Mouse (Mus musculus) neural tube, embryonic 15.5 days (tissue): ENCODE results near the gene Pde4b. TPM values are rescaled to one million over a fixed set of nuclear protein-coding genes. Genes with fewer than 3 reads are reported as not detected.

ENCODE experiments used
- ATAC-seq: fragments of 200-750 bp; cut with Nextera tagmentation; 2 replicates; pipeline ENCODE4 v1.8.0; 2017; ENCODE audit warnings: mild to moderate bottlenecking, moderate TSS enrichment, moderate library complexity; ENCODE audit not compliant: low FRiP score
- H3K27ac ChIP-seq: fragments of 300-500 bp; sonication (generic); replicated peaks from 2 replicates; pipeline ENCODE4 v1.5.1; 2015; ENCODE audit warnings: mild to moderate bottlenecking, inconsistent platforms
- H3K27me3 ChIP-seq: fragments of 300-500 bp; sonication (generic); replicated peaks from 2 replicates; pipeline ENCODE4 v1.6.1; 2015; ENCODE audit warnings: inconsistent platforms
- H3K36me3 ChIP-seq: fragments of 300-500 bp; sonication (generic); 2 replicates; pipeline ENCODE4 v1.6.1; 2015; ENCODE audit warnings: inconsistent platforms
- H3K4me1 ChIP-seq: fragments of 300-500 bp; sonication (generic); 2 replicates; pipeline ENCODE4 v1.6.1; 2015; ENCODE audit warnings: inconsistent platforms
- H3K4me2 ChIP-seq: fragments of 300-500 bp; sonication (generic); 2 replicates; pipeline ENCODE4 v1.6.1; 2015; ENCODE audit warnings: inconsistent platforms, mild to moderate bottlenecking, moderate library complexity
- H3K4me3 ChIP-seq: fragments of 300-500 bp; sonication (generic); replicated peaks from 2 replicates; pipeline ENCODE4 v1.5.1; 2015; ENCODE audit warnings: mild to moderate bottlenecking, inconsistent platforms
- H3K9ac ChIP-seq: fragments of 300-500 bp; sonication (generic); replicated peaks from 2 replicates; pipeline ENCODE4 v1.6.1; 2015; ENCODE audit warnings: mild to moderate bottlenecking, inconsistent platforms
- H3K9me3 ChIP-seq: fragments of 300-500 bp; sonication (generic); replicated peaks from 2 replicates; pipeline ENCODE4 v1.6.1; 2016; ENCODE audit warnings: inconsistent platforms
- WGBS: fragments of 180-500 bp; shearing (Covaris S2); methylation state at CpG from one replicate; pipeline ENCODE4 v1.1.7; 2015; ENCODE audit warnings: mixed read lengths; 5-methylcytosine and 5-hydroxymethylcytosine counted together
- polyA plus RNA-seq: library from polyadenylated mRNA; unstranded; fragments of >200 nt; fragmentation: Nextera tagmentation; extraction: Ambion mirVana; gene quantifications from 2 replicates; pipeline ENCODE4 v1.2.1, GENCODE M21; 2015

Pde4b gene
- polyA plus RNA-seq, 1 experiment from 2014 or later = 40.9 TPM

DNA sequence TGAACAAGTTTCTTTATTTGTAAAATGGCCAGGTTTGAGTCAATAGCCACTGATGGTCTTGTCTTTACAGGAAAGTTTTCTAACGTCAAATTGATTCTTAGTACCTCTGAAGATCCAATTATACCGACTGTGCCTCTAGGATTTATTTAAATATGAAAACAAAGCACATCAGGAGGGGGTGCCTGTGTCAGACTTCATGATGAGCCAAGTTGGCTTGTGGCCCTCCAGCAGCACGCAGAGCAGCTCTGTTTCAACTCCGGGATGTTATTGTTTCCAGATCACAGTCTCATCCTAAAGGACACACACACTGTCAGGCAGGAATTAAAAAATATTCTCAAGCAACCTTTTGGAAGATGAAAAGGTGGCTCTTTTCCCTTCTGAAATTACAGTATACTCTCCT lies 326.5 kb downstream of the Pde4b start:
- 37% methylated on average over 4 of the region's 4 CpGs for WGBS
- Histone ChIP-seq H3K27me3 (no peaks in the 10 kb centered on the region), H3K27ac (no peak overlapping the region; the same call in none of the 2 replicates), H3K4me1 (0 out of 2 replicates have a peak, but pooled peaks cover 9% of the 10 kb centered on the region), H3K4me3 (no peak overlapping the region), H3K9ac (no peak overlapping the region), H3K4me2 (no peak overlapping the region), H3K36me3 (no peaks in the 10 kb centered on the region), H3K9me3 (no peaks in the 10 kb centered on the region)
- peak; percentile 35; the same call in 1 of the 2 replicates for ATAC-seq

DNA sequence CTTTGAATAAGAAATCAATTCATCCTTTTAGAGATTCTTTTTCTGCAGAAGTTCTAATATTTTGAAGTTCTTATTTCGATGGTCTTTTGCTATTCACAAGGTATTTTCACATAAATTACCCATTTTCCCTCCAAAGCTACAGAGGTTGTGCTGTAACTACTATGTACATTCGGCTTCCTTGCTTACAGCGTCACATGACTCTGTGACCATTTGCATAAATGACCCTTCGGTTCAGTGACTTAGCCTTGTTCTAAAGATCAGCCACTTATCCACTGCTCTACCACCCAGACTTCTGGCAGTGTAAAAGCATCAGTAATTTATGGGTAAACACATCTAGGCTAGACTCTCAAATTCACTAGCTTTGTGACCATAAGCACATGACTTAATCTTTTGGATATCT lies 327.3 kb downstream of the Pde4b start:
- H3K4me3 ChIP-seq = no peak overlapping the region
- ATAC-seq = no peak

DNA sequence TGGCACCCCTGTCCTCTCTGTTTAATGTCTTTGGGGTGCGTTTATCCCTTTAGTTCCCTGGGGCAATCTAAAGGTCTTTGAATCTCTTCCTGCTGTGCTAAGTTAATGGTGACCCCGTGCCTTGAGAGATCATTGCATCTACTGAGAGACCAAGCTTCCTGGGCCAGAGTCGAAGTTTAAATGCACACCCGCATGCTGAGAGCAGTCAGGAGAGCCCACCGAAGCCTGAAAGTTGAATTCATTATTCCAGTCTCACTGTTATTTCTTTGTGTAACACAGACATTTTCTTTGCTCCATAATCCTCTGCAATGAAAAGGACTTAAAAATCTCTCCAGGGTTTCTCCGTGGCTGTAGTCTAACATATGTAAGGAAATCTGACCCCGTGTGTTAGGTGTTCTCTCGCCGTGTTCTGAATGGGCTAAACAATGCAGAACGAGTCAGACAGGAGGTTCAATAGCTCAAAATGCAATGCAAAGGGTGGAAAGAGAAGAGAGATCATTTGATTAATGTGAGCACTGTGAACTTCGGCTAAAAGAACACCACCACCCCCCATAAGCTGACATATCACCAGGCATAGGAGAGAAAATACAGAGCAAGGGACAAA lies 333.6 kb downstream of the Pde4b start:
- Histone ChIP-seq H3K4me3 (peak overlapping the region; percentile 34), H3K4me2 (peak overlapping the region; percentile 58), H3K9ac (peak overlapping the region; percentile 14), H3K27me3 (no peaks in the 10 kb centered on the region), H3K4me1 (peaks cover 14% of the 10 kb centered on the region), H3K9me3 (no peaks in the 10 kb centered on the region), H3K27ac (peak overlapping the region; percentile 49), H3K36me3 (no peaks in the 10 kb centered on the region)
- peak; percentile 5; the same call in 1 of the 2 replicates for ATAC-seq
- 13% methylated on average over 11 of the region's 11 CpGs for WGBS

More for the DNA sequence above, 327.3 kb downstream of the Pde4b start:
- 0 out of 2 replicates have a peak, but pooled peaks cover 9% of the 10 kb centered on the region for H3K4me1 ChIP-seq
- no peak overlapping the region for H3K27ac ChIP-seq
- no peak overlapping the region for H3K9ac ChIP-seq
- 74% methylated on average over 4 of the region's 4 CpGs for WGBS
- no peaks in the 10 kb centered on the region for H3K27me3 ChIP-seq
- no peak overlapping the region for H3K4me2 ChIP-seq
- no peaks in the 10 kb centered on the region for H3K9me3 ChIP-seq
- H3K36me3 ChIP-seq = no peaks in the 10 kb centered on the region

DNA sequence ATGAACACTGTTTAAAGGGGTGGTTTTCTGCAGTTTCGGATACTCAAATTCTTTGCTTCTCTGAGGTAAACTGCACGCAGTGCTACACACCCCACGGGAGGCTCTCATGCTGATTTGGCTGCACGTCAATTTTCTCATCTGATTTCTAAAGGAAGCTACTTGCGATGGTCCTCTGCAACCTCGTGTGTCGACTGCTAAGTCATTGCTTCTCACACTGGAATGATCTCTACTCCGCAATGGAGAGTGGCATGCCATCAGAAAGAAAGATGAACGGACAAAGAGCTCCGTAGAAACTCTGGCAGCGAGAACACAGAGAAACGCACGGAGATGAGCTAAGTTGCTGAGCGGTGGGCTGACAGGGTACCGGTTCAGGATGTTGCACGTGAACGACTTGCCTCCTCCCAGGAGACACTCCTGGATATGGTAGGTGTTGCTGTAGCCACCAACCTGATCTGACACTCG lies 334.1 kb downstream of the Pde4b start:
- ATAC-seq = peak; percentile 68; the same call in 1 of the 2 replicates
- peak overlapping the region; percentile 34 for H3K4me3 ChIP-seq
- H3K36me3 ChIP-seq = no peaks in the 10 kb centered on the region
- H3K4me2 ChIP-seq = peak overlapping the region; percentile 58
- H3K4me1 ChIP-seq = peaks cover 14% of the 10 kb centered on the region
- no peaks in the 10 kb centered on the region for H3K9me3 ChIP-seq
- 25% methylated on average over 18 of the region's 18 CpGs for WGBS
- no peaks in the 10 kb centered on the region for H3K27me3 ChIP-seq
- peak overlapping the region; percentile 49 for H3K27ac ChIP-seq
- H3K9ac ChIP-seq = peak overlapping the region; percentile 14

DNA sequence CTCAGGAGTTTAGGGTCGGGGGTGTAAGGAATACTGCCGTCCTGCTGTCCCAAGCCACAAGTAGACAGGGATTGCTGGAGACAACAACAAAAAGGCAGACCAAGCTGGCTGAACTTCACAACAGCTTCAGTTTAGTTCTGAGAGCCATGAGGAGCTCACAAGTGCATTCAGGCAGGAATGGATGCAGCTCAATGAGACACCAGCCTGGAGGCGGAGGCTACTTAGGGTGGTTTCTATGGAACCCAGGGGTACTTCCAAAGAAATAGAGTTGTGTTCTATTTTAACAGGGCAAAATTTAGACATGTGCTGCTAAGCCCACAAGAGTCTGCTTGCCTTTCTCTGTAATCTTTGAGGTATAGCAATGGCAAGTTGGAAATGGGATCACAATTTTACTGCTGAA lies 336.8 kb downstream of the Pde4b start:
- H3K4me3 ChIP-seq = no peak overlapping the region
- peaks cover 14% of the 10 kb centered on the region for H3K4me1 ChIP-seq
- no peak overlapping the region for H3K9ac ChIP-seq
- no peaks in the 10 kb centered on the region for H3K36me3 ChIP-seq
- H3K9me3 ChIP-seq = no peaks in the 10 kb centered on the region
- H3K27me3 ChIP-seq = no peaks in the 10 kb centered on the region
- H3K4me2 ChIP-seq = no peak overlapping the region
- 85% methylated on average over 3 of the region's 3 CpGs for WGBS
- H3K27ac ChIP-seq = no peak overlapping the region
- no peak for ATAC-seq

DNA sequence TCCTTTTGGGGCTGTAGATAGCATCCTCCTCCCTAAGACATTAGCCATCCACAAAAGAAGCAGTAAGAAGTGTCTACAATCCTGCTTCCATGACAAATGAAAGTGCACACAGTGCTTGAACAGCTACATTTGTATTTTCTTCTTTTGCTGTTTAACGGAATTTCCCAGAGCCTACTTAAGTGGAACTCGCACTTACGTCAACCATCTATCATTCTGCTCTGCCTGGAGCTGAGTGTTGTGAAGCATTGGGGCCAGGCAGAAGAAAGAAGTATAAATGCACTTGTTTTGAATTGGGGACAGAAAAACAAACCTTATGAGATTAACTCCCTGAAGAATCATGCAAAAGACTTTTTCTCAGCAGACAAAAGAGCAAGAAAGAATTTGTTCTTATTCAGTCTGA lies 338.1 kb downstream of the Pde4b start:
- 61% methylated on average over 3 of the region's 3 CpGs for WGBS
- no peaks in the 10 kb centered on the region for H3K36me3 ChIP-seq
- no peak overlapping the region for H3K9ac ChIP-seq
- peaks cover 23% of the 10 kb centered on the region for H3K4me1 ChIP-seq
- no peaks in the 10 kb centered on the region for H3K27me3 ChIP-seq
- H3K27ac ChIP-seq = no peak overlapping the region
- no peak overlapping the region for H3K4me2 ChIP-seq
- no peak for ATAC-seq
- no peaks in the 10 kb centered on the region for H3K9me3 ChIP-seq
- H3K4me3 ChIP-seq = no peak overlapping the region

DNA sequence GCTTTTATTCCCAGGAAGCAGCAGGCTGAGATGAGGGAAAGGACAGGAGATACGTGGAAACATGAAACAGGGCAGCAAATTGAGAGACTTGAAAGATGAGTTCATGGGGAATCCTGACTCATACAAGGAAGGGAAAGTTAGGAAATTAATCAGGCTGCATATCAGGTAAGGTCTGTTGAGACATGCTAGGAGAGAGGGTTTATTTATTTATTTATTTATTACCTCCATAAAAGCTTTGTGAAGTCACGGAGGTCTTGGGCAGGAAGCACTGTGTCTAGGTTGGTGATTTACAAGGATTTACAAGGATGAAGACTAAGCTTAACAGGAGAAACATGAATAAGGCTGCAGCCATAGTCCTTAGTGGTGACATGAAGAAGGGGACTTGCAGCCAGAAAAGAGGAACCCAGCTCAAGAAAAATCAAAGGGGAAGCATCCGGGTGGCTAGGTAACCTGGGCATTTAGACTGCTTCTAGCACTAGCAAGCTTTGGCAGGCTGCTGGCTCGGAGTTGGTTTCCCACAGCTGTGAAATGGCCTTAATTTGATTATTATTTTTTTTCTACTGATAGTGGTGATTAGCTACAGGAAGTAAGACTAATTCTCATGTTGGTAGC lies 342.5 kb downstream of the Pde4b start:
- no peak for ATAC-seq
- Histone ChIP-seq H3K9ac (no peak overlapping the region), H3K9me3 (no peaks in the 10 kb centered on the region), H3K4me2 (no peak overlapping the region), H3K4me1 (peaks cover 30% of the 10 kb centered on the region), H3K4me3 (no peak overlapping the region), H3K27ac (0 out of 2 replicates have a peak overlapping the region, but pooled peaks have one; percentile 13), H3K27me3 (no peaks in the 10 kb centered on the region), H3K36me3 (no peaks in the 10 kb centered on the region)
- 26% methylated on average over 4 of the region's 4 CpGs for WGBS

DNA sequence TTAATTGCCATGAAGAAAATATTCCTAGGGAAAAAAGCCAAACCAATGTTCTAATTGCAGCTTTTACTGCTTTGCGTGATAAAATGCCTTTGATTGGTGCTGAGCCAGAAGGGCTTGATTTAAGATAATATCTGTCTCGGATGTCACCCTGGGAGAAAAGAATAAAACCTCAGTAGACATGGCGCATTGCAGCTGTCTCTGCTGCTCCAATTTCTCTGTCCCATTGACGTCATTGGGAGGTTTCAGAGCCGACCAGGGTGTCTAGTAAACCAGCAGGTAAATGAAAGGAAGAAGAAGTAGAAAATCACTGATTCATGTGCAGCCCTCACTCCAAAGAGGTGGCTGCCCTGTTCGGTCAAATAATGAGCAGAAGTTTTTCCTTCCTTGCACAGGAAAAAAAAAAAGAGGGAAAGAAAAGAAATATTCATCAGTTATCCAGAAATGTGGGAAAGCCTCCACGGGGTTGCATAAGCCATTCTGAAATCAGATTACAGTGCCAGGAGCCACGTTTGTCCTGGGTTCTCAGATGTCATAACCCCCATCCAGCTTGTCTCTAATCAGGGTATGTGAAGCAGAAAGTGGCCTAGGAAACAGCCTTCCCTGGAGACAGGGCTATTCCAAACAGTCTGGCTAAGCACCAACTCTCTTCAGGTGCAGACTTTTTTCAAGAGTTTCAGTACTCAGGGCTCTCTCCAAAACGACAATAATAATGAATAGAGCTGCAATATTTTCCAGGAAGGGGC lies 344.9 kb downstream of the Pde4b start:
- no peak; the same call in 1 of the 2 replicates for ATAC-seq
- Histone ChIP-seq H3K9ac (no peak overlapping the region), H3K9me3 (no peaks in the 10 kb centered on the region), H3K4me1 (peaks cover 30% of the 10 kb centered on the region), H3K27ac (peak overlapping the region; percentile 39), H3K36me3 (no peaks in the 10 kb centered on the region), H3K4me3 (no peak overlapping the region), H3K4me2 (peak overlapping the region; percentile 27; the same call in 1 of the 2 replicates), H3K27me3 (no peaks in the 10 kb centered on the region)
- 20% methylated on average over 9 of the region's 9 CpGs for WGBS

DNA sequence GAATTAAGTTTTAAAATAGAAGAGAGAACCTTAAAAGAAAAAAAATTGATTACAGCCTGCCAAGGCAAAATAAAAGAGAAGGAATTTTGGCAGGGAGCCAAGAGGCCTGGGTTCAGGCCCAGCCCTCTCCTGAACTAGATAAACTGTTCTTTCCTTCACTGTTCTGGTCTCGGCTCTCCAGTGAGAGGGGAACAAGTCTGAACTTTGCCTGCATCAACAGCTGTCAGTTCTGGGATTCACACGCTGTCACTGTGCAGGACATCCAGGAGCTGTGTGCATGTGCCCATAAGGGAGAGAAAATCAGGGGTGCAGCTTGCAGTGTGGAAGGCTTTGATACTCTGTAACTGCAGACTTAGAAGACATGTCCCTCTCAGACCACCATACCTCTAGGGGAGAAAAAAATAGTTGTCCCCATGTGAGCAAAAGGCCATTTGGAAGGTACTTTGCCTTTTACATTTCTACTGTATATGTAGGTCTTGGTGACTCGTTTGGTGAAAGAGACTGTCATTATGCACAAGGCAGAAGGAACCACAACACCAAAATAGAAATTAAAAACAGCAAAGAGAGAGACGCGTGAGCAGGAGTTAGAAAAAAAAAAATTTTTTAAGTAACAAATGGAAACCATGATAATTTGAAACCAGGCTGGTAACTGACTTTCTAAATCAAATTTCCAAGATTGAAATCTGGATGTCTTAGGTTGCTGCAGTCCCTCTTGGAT lies 352.2 kb downstream of the Pde4b start:
- no peak for ATAC-seq
- H3K4me3 ChIP-seq = no peak overlapping the region
- H3K4me2 ChIP-seq = no peak overlapping the region
- WGBS = 63% methylated on average over 5 of the region's 5 CpGs
- H3K36me3 ChIP-seq = no peaks in the 10 kb centered on the region
- no peaks in the 10 kb centered on the region for H3K9me3 ChIP-seq
- no peak overlapping the region for H3K9ac ChIP-seq
- no peaks in the 10 kb centered on the region for H3K27me3 ChIP-seq
- H3K27ac ChIP-seq = peak overlapping the region; percentile 56
- peaks cover 3% of the 10 kb centered on the region; the same call in 1 of the 2 replicates for H3K4me1 ChIP-seq

DNA sequence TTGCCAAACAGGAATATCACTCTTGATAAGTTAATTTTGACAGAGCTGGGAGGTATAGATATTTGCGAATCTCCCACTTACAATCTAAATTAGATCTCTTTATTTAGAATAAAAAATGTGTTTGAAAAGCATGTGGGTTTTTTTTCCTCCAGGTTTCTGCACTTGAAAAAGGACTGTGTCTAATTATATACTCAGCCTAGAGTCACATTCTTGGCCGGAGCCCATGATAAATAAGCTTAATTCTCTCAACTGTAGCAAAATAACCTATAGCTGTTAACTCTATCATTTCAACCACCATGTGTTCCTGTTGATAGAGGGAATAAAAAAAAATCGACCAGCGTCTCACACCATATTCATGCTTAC lies 352.8 kb downstream of the Pde4b start:
- no peaks in the 10 kb centered on the region for H3K36me3 ChIP-seq
- H3K27ac ChIP-seq = no peak overlapping the region
- H3K4me1 ChIP-seq = peaks cover 3% of the 10 kb centered on the region; the same call in 1 of the 2 replicates
- 67% methylated on average over 4 of the region's 4 CpGs for WGBS
- no peak overlapping the region for H3K4me2 ChIP-seq
- no peaks in the 10 kb centered on the region for H3K27me3 ChIP-seq
- H3K9ac ChIP-seq = no peak overlapping the region
- H3K4me3 ChIP-seq = no peak overlapping the region
- no peaks in the 10 kb centered on the region for H3K9me3 ChIP-seq
- ATAC-seq = no peak

DNA sequence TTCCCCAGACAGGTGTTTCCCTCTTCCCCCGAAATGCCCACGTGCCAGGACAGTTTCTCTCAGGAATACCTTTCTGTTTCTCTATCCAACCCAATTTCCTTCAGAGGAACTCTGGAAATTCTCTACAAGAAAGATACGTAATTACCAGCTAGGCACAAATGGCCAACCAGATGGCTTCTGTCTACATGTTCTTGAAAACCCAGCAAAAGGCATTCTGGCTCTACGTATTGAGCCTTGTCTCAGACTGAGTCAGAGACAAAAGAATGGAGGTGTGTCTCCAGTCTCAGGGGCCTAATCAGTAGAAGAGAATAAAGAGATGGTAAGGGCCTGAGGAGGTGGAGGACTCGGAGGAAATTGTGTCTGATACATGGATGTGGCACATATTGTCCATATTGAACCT lies 356.2 kb downstream of the Pde4b start:
- H3K27ac ChIP-seq = no peak overlapping the region
- H3K36me3 ChIP-seq = no peaks in the 10 kb centered on the region
- H3K4me1 ChIP-seq = peaks cover 3% of the 10 kb centered on the region; the same call in 1 of the 2 replicates
- H3K9me3 ChIP-seq = no peaks in the 10 kb centered on the region
- H3K4me3 ChIP-seq = no peak overlapping the region
- H3K4me2 ChIP-seq = no peak overlapping the region
- WGBS = 78% methylated on average over 5 of the region's 5 CpGs
- ATAC-seq = no peak
- H3K27me3 ChIP-seq = no peaks in the 10 kb centered on the region
- H3K9ac ChIP-seq = no peak overlapping the region
